Mouse (Mus musculus): ENCODE measurements at regions not wholly inside any gene's neighbourhood (a gene's known extent, or its start where the extent isn't known, plus 50 kb on each side); places are given as distances from the start of the nearest gene placed in this dataset.

- TF ChIP-seq CTCF (IDR thresholded peaks at IDR 0.05) (no peak), EP300 (IDR thresholded peaks at IDR 0.05) (no peak)
These were observed 3106.4 kb upstream of the Gm6569 start for GRCm38 (mm10) chr15:70727956-70728355.
